Mouse (Mus musculus): ENCODE measurements at regions not wholly inside any gene's neighbourhood (a gene's known extent, or its start where the extent isn't known, plus 50 kb on each side); places are given as distances from the start of the nearest gene placed in this dataset.

- ATAC-seq (replicated peaks; ENCODE audit: low FRiP score, poor library complexity, severe bottlenecking) = no peak
These were observed 126.9 kb upstream of the Jun start for GRCm38 (mm10) chr4:95178900-95179299.

GRCm38 (mm10) chr4:95180446-95180845, 128.4 kb upstream of the Jun start:
- ATAC-seq (replicated peaks; ENCODE audit: low FRiP score, poor library complexity, severe bottlenecking) = no peak

GRCm38 (mm10) chr4:95180999-95181398, 129.0 kb upstream of the Jun start:
- ATAC-seq (replicated peaks; ENCODE audit: low FRiP score, poor library complexity, severe bottlenecking) = no peak

GRCm38 (mm10) chr4:95184180-95184579, 132.2 kb upstream of the Jun start:
- no peak for ATAC-seq (replicated peaks; ENCODE audit: low FRiP score, poor library complexity, severe bottlenecking)

GRCm38 (mm10) chr4:95185113-95185915, 133.3 kb upstream of the Jun start:
- ATAC-seq (replicated peaks; ENCODE audit: low FRiP score, poor library complexity, severe bottlenecking) = no peak

GRCm38 (mm10) chr4:95185916-95186200, 133.8 kb upstream of the Jun start:
- ATAC-seq (replicated peaks; ENCODE audit: low FRiP score, poor library complexity, severe bottlenecking) = no peak

GRCm38 (mm10) chr4:95188107-95188506, 136.1 kb upstream of the Jun start:
- ATAC-seq (replicated peaks; ENCODE audit: low FRiP score, poor library complexity, severe bottlenecking) = no peak

- ATAC-seq (replicated peaks; ENCODE audit: low FRiP score, poor library complexity, severe bottlenecking) = no peak
These were observed 139.8 kb upstream of the Jun start for GRCm38 (mm10) chr4:95191654-95192406.

GRCm38 (mm10) chr4:95192562-95192961, 140.5 kb upstream of the Jun start:
- ATAC-seq (replicated peaks; ENCODE audit: low FRiP score, poor library complexity, severe bottlenecking) = no peak

- no peak for ATAC-seq (replicated peaks; ENCODE audit: low FRiP score, poor library complexity, severe bottlenecking)
These were observed 141.0 kb upstream of the Jun start for GRCm38 (mm10) chr4:95193028-95193427.

- ATAC-seq (replicated peaks; ENCODE audit: low FRiP score, poor library complexity, severe bottlenecking) = no peak
These were observed 141.5 kb upstream of the Jun start for GRCm38 (mm10) chr4:95193473-95193872.

- no peak for ATAC-seq (replicated peaks; ENCODE audit: low FRiP score, poor library complexity, severe bottlenecking)
These were observed 142.8 kb upstream of the Jun start for GRCm38 (mm10) chr4:95194621-95195455.

GRCm38 (mm10) chr4:95196106-95196505, 144.1 kb upstream of the Jun start:
- no peak for ATAC-seq (replicated peaks; ENCODE audit: low FRiP score, poor library complexity, severe bottlenecking)

- no peak for ATAC-seq (replicated peaks; ENCODE audit: low FRiP score, poor library complexity, severe bottlenecking)
These were observed 145.2 kb upstream of the Jun start for GRCm38 (mm10) chr4:95197077-95197711.

- no peak for ATAC-seq (replicated peaks; ENCODE audit: low FRiP score, poor library complexity, severe bottlenecking)
These were observed 147.4 kb upstream of the Jun start for GRCm38 (mm10) chr4:95199394-95199793.

- no peak for ATAC-seq (replicated peaks; ENCODE audit: low FRiP score, poor library complexity, severe bottlenecking)
These were observed 148.1 kb upstream of the Jun start for GRCm38 (mm10) chr4:95200130-95200529.

- no peak for ATAC-seq (replicated peaks; ENCODE audit: low FRiP score, poor library complexity, severe bottlenecking)
These were observed 150.5 kb upstream of the Jun start for GRCm38 (mm10) chr4:95202478-95202877.

- ATAC-seq (replicated peaks; ENCODE audit: low FRiP score, poor library complexity, severe bottlenecking) = no peak
These were observed 151.6 kb upstream of the Jun start for GRCm38 (mm10) chr4:95203577-95203976.

GRCm38 (mm10) chr4:95205372-95205771, 153.3 kb upstream of the Jun start:
- ATAC-seq (replicated peaks; ENCODE audit: low FRiP score, poor library complexity, severe bottlenecking) = no peak

- ATAC-seq (replicated peaks; ENCODE audit: low FRiP score, poor library complexity, severe bottlenecking) = no peak
These were observed 155.8 kb upstream of the Jun start for GRCm38 (mm10) chr4:95207783-95208182.
